Mouse (Mus musculus) kidney, postnatal 36 days (tissue): ENCODE data around the gene Cit.

Source experiments
- DNase-seq, 2 experiments: peaks; one replicate each; pipeline ENCODE4 v3.0.0; 2021 to 2022; ENCODE audit warnings: mixed read lengths in 2 of 2

Cit gene

GRCm38 (mm10) chr5:116049821-116050220, 204.7 kb downstream of the Cit start:
- DNase-seq, result no peak

GRCm38 (mm10) chr5:116052171-116052570, 207.1 kb downstream of the Cit start:
- peak in 1 of 2 experiments; percentile 16 for DNase-seq

GRCm38 (mm10) chr5:116052826-116053225, 207.7 kb downstream of the Cit start:
- no peak for DNase-seq
